Mouse (Mus musculus): ENCODE results near the gene Ano2. TPM values are rescaled to one million over a fixed set of nuclear protein-coding genes. Genes with fewer than 3 reads are reported as not detected.

Gene Ano2
- total RNA-seq, 1 experiment from 2014 or later, result 1.0 TPM

DNA sequence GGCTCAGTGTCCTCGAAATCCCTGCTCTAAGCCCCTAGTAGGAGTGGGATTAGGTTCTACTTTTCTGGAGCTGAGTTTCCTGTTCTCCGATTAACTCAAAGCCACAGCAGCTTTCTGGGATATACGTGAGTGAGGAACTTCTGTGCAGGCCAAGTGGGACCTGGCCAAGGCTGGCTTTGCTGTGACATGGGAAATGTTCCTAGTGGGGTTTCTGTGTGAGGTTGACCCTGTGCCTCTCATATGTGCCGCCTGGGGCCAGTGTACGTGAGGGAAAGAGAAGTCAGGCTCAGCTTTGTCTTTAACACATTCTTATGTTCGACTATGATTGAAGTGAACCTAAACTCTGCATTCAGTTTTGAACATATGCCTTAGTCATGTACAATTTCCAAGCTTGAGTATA is 184.5 kb downstream of the Ano2 start:
- ATAC-seq (replicated peaks; ENCODE audit: insufficient number of reproducible peaks, low FRiP score, low TSS enrichment, poor library complexity, severe bottlenecking), result no peak

DNA sequence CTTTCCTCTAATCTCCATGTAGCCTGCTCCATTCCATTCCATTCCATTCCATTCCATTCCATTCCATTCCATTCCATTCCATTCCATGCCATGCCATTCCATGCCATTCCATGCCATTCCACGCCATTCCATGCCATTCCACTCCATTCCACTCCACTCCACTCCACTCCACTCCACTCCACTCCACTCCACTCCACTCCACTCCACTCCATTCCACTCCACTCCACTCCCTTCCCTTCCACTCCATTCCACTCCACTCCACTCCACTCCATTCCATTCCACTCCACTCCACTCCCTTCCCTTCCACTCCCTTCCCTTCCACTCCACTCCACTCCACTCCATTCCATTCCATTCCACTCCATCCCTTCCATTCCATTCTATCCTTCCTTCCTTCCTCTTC is 186.7 kb downstream of the Ano2 start:
- ATAC-seq (replicated peaks; ENCODE audit: insufficient number of reproducible peaks, low FRiP score, low TSS enrichment, poor library complexity, severe bottlenecking), result no peak

DNA sequence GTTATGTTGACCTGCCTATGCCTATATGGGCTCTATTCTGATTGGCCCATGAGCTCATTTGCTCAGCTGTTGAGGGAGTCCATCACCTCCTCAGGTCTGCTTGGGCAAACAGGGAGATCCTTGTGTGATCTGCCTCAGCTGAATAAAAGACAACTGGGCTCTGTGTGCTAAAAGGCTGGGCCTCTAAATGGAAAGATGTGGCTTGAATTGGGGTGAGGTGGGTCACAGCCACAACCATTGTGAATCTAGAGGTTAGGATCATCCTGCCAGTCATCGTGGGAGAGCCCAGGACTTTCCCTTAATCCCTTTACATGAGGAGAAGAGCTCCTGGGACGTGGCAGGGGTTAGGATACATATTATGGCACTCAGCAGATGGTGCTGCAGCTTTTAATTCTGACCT is 188.5 kb downstream of the Ano2 start:
- no peak for ATAC-seq (replicated peaks; ENCODE audit: insufficient number of reproducible peaks, low FRiP score, low TSS enrichment, poor library complexity, severe bottlenecking)

DNA sequence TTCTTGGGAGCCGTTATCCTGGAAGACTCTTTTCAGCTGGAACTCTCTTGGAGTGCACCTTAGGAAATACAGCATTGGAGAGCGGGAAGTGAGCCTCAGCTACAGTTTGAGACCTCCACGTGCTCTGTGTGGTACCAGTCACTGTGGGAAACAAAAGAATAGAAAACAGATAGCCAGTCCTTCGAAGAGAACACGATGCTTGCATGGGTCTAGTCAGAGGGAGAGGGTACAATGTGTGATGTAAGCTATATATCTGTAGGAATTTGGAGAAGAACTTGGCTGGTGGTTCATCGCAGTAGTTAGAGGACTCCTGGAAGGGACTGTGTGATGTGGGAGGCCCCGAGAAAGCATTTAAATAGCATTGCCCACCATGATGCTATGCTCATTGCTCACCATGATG is 189.1 kb downstream of the Ano2 start:
- ATAC-seq (replicated peaks; ENCODE audit: insufficient number of reproducible peaks, low FRiP score, low TSS enrichment, poor library complexity, severe bottlenecking), result no peak

DNA sequence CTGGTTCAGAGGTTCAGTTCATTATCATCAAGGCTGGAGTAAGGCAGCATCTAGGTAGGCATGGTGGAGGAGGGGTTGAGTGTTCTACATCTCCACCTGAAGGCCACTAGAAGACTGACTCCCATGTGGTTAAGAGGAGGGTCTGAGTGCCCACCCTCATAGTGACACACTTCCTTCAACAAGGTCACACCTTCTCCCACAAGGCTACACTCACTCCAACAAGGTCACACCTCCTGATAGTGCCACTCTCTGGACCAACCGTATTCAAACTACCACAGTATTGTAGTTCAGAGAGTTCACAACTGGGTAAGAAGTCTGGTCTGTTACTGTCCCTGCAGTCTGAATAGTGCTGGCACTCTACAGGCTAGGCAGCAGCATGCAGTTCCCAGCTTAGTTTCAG is 198.4 kb downstream of the Ano2 start:
- ATAC-seq (replicated peaks; ENCODE audit: insufficient number of reproducible peaks, low FRiP score, low TSS enrichment, poor library complexity, severe bottlenecking), result no peak

DNA sequence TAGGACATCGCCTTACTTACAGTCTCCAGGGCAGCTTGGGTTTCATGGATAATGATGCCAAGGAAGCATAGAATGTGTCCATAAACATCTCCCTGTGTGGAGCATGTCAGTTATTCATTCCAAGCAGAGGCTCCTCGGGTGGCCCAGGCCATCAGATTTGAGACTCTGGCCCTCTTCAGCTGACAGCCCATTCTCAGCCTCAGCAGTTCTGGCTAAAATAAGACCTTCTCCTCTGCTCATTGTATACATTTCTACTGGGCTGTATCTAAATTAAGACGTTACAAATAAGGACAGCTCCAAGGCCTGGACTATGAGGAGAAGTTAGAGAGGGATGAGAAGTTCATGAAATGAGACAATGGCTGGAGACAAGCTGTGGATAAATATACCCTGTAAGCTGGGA is 204.1 kb downstream of the Ano2 start:
- ATAC-seq (replicated peaks; ENCODE audit: insufficient number of reproducible peaks, low FRiP score, low TSS enrichment, poor library complexity, severe bottlenecking), result no peak

DNA sequence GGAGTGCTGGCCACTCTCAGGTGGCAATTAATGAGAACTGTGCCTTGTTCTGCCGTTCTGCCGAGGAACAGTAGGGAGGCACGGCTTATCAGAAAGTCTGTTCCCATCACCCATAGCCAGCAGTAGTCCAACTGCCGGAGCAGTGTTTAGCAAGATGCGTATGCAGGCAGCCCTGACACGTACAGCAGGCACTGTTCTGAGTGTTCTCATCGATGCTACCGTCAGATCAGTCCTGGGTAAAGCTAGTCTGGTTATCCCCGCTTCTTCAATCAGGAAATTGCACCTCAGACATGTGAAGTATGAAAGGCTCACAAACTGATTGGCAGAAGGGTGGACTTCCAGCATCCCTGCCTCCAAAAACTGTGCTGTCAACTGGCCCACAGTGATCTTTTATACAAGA is 224.2 kb downstream of the Ano2 start:
- ATAC-seq (replicated peaks; ENCODE audit: insufficient number of reproducible peaks, low FRiP score, low TSS enrichment, poor library complexity, severe bottlenecking), result no peak

DNA sequence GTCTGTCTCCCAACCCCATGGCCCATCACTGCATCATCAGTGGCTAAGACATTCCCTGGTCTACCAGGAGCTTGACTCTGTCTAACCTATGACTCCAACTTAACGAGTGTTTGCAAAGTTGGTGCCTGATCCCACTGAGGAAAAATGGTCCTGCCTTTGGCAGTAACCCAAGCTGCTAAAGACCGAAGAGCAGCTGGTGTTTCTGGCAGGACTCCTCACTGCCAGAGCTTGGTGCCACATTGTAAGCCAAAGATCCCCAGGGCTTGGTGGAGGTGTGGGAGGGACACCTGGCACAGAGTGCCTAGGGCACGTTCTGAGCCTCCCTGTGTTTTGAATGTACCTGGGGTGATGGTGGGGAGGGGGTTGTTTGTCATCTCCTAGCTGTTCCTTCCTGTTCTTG is 232.5 kb downstream of the Ano2 start:
- ATAC-seq (replicated peaks; ENCODE audit: insufficient number of reproducible peaks, low FRiP score, low TSS enrichment, poor library complexity, severe bottlenecking), result no peak

DNA sequence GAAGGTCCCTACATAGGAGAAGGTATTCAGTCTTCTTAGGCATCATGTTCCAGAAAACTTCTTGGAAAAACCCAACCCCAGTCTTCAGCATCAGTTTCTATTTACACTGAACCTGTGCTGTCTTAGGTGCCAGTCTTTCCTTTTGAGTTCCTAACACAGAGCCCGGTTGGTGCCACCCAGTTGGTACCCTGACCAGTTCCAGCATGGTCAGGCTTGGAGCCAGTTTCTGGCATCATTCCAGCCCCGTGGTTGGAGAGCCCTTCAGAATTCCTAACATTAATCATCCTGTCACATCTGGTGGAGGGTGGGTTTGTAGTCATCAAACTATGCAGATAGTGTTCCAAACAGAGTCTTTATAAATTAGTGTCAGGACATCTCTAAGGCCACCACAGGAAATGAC is 234.8 kb downstream of the Ano2 start:
- no peak for ATAC-seq (replicated peaks; ENCODE audit: insufficient number of reproducible peaks, low FRiP score, low TSS enrichment, poor library complexity, severe bottlenecking)

DNA sequence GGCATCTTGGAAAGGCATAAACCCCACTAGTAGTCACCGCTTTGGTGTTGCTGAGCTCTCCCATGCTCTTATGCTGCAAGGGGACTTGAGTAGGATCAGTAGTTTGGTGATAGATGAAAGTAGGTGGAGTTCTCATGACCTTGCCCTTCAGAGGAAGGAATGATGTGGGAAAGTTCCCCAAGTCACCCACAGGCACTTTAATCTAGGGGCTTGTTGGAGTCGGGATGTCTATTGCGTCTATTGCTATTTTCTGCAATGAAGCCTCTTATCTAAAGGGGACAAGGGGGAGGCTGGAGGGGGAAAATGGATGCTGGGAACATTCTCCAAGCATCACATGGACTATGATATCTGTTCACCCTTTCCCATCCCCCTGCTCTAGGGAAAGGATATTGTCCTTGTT is 235.6 kb downstream of the Ano2 start:
- no peak for ATAC-seq (replicated peaks; ENCODE audit: insufficient number of reproducible peaks, low FRiP score, low TSS enrichment, poor library complexity, severe bottlenecking)

DNA sequence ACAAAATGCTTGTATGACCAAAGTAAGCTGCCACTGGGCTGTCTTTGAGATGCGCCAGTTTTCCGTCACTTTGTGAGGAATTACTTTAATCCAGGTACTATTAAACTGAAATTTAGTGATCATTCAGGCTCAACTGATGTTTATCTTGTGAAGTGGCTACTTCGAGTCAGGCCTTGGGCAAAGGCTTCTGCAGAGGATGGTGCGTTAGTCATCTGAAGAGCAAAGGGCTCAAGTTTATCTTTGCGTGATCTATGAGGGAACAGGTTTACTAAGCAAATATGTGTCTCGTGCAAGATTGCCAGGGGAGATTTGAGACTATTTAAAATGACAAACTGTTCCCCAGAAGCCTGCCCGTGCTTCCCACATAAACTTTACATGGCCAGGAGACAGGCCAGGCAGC is 241.7 kb downstream of the Ano2 start:
- no peak for ATAC-seq (replicated peaks; ENCODE audit: insufficient number of reproducible peaks, low FRiP score, low TSS enrichment, poor library complexity, severe bottlenecking)

DNA sequence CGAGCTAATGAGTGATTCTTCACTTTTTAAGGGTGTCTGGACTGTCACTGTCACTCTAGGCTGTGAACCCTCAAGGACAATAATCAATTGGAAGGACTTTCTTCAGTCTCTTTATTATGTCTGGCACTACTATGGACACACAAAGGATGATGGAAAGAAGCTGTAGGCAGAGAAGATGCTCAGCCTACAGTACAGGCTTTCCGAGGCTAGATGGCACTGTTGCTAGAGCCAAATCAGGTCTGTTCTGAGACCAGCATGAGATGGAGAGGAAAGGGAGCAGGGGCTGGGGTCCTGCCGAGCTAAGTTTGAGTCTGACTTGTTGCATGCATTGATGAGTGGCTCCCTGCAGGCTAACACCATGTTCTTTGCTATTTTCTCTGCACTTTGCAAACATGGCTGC is 264.7 kb downstream of the Ano2 start:
- no peak for ATAC-seq (replicated peaks; ENCODE audit: insufficient number of reproducible peaks, low FRiP score, low TSS enrichment, poor library complexity, severe bottlenecking)

DNA sequence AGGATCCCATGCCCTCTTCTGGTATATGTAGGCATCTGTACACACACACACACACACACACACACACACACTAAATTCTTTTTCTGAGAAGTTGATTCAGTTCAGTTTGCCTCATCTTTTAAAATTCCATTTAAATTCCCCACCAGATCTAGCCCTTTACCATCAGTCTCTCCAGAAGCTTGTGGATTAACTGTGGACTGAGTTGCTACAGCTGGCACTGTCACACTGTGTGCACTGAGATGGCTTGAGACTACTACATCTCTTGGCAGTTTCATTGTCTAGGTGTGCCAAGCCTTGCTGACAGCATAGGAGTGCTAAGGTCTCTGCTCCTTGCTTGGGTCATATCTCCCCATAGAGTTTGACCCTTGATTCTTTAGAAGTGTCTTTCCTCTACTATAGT is 283.3 kb downstream of the Ano2 start:
- no peak for ATAC-seq (replicated peaks; ENCODE audit: insufficient number of reproducible peaks, low FRiP score, low TSS enrichment, poor library complexity, severe bottlenecking)

DNA sequence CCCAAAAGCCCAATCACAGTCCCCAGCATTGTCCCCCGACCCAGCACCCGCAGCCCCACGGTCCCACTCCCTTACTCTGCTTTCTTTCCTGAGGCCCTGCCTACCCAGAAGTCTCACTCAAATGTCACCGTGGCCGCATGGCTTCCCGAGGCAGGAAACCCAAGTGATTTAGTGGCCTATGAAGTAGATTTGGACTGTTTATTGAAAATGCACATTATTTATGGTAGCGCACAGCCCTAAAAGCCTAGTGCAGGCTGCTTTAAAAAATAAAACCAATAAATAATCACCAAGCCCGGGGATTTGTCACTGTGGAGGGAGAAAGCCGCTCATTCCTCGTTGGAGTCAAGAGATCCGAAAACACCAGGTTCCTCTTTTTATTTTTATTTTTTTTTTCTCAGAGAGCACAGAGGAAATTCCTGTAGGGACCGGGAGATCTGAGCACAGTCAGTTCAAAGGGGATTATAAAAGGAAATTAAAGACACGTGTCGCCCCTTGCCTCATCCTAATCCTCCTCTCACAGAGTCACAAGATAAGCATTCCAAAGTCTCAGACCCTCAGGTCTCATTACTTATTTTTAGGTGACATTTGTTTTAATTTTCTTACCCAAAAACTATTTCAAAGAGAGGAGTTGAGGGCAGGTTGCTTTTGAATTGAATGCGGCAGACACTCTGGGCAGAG is 285.7 kb downstream of the Ano2 start:
- ATAC-seq (replicated peaks; ENCODE audit: insufficient number of reproducible peaks, low FRiP score, low TSS enrichment, poor library complexity, severe bottlenecking), result no peak

DNA sequence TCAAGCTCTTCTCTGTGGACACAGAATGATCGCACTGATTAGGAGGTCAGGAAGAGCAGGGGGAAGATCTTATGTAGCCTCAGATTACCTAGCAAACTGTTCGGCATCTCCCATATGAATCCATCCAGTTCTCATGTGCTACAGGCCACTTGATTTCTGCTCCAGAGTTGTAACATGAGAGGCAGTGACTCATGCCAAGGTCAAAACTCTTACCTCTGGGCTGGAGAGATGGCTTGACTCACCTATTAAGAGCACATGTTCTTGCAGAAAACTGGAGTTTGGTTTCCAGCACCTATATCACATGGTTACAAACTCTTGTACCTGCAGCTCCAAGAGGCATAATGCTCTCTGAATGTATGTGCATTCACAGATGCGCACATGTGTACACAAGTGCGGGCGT is 289.4 kb downstream of the Ano2 start:
- no peak for ATAC-seq (replicated peaks; ENCODE audit: insufficient number of reproducible peaks, low FRiP score, low TSS enrichment, poor library complexity, severe bottlenecking)

DNA sequence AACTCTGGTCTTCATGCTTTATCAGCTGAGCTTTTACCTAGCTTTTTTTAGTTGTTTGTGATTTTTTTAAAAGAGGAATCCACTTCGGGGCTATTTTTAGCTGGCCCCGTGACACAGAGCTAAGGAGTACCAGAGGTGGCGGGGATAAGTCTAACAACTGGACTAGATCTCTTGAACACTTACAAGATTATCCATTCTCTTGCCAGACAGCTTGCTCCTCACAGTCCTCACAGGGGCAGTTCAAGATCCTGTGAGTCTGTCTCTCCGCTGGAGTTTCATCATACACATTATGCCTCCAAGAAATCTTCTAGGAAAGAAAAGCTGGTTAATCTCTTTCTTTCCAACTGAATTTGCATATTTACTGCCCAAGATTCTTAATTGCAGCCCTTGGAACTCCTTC is 293.8 kb downstream of the Ano2 start:
- ATAC-seq (replicated peaks; ENCODE audit: insufficient number of reproducible peaks, low FRiP score, low TSS enrichment, poor library complexity, severe bottlenecking), result no peak

DNA sequence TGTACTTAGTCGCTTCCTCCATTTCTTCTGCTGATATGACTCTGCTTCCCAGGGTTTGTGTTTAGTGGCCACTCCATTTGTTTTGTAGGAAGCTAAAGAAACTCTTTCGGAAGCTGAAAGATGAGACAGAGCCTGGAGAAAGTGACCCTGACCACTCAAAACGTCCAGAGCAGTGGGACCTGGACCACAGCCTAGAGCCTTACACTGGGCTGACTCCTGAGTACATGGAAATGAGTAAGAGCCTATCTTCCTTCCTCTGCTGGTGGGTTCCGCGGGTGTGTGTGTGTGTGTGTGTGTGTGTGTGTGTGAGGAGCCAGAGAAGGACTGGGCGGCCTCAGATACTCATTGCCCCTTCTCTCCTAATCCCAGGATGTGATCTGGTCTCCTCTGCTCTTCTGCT is 302.5 kb downstream of the Ano2 start:
- ATAC-seq (replicated peaks; ENCODE audit: insufficient number of reproducible peaks, low FRiP score, low TSS enrichment, poor library complexity, severe bottlenecking), result no peak

DNA sequence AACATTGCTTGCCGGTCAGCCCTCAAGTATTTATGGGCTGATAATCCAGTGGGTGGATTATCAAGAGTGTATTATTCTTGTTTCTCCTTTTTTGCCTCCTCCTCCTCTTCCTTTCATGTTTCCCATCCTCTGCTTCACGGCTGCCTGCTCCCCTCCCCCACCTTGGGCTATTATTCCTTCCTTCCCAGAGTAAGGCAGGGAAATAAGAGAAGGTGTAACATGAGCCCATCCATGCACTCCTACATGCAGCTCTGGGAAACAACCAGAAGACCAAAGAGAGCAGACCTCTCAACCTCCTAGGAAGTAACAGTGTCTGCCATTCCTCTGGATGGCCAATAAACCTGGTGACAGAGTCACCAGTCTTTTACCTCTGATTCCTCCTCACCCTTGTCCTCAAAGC is 311.6 kb downstream of the Ano2 start:
- no peak for ATAC-seq (replicated peaks; ENCODE audit: insufficient number of reproducible peaks, low FRiP score, low TSS enrichment, poor library complexity, severe bottlenecking)

DNA sequence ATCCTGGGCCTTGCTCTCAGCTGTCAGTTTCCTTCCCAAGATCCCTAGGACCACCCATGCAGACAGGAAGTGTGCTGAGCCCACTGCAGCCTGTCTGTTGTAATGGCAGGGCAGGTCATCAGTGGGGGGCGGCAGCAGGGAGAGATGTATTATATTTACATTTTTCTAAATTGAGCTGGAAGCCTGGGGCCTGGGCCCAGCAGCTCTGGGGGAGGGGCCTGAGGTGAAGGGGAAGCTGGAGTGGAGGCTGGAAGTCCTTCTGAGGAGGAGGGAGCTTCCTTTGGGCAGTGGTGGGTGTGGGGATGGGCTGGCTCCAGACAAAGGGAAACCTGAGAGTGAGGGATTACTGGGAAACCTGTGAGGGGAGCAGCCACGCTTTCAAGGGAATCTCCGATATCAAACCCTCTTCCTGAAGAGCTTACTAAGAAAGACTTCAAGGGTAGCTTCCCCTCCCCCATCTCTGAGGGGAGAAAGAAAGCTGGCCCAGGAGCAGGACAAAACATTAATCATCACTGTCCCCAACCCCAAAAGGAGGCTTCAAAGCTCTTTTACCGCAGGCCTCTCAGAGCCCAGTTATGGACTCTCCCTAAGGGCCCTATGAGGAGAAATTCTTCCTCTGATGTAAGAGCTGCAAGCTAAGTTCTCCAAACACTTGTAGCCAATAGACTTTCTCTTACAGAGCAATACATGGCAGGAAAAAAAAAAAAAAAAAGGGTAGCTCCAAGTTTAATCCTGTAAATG is 313.0 kb downstream of the Ano2 start:
- ATAC-seq (replicated peaks; ENCODE audit: insufficient number of reproducible peaks, low FRiP score, low TSS enrichment, poor library complexity, severe bottlenecking), result no peak

DNA sequence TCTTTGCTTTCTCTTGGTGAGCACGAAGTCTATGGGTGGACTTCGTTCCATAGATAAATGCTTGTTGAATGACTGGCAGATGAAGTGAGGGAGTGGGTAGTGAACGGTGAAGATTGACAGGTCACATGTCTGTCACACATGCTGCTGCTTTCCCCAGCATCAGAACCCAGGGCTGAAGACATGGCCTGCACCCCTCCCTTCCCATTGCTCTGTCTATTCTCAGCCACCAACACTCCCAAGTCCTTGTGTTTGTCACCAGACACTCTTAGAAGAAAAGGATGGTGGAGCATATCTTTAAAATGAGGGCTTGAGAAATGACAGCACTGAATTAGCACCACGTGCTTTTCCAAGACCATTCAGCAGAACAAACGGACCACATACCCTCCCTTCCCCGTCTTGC is 316.4 kb downstream of the Ano2 start:
- no peak for ATAC-seq (replicated peaks; ENCODE audit: insufficient number of reproducible peaks, low FRiP score, low TSS enrichment, poor library complexity, severe bottlenecking)

DNA sequence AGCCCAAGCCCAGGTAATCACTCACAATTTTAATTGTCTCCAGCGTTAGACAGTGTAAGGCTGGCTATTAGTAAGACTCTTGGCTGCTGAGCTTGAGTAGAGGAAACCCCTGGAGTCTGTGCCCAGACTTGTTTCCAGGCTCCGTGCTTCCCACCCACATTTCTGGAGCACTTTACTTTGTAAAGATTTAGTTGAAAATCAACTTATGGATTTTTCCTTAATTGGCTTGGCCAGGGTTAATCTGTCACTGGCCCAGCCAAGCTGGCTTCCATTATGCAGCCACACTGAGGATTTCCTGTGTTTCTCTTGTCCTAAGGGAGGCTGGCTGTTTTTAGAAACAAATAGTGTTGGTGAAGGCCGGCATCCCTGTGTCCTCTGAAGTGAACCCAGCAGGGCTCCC is 318.9 kb downstream of the Ano2 start:
- ATAC-seq (replicated peaks; ENCODE audit: insufficient number of reproducible peaks, low FRiP score, low TSS enrichment, poor library complexity, severe bottlenecking), result no peak

Measured in monocyte, adult 5-6 weeks (primary cell).